Mouse (Mus musculus): ENCODE measurements around the gene Cps1. TPM values are rescaled to one million over a fixed set of nuclear protein-coding genes. Genes with fewer than 3 reads are reported as not detected.

Gene Cps1
- total RNA-seq, 2 experiments from 2014 or later: 0.06 TPM; not detected in 1

DNA sequence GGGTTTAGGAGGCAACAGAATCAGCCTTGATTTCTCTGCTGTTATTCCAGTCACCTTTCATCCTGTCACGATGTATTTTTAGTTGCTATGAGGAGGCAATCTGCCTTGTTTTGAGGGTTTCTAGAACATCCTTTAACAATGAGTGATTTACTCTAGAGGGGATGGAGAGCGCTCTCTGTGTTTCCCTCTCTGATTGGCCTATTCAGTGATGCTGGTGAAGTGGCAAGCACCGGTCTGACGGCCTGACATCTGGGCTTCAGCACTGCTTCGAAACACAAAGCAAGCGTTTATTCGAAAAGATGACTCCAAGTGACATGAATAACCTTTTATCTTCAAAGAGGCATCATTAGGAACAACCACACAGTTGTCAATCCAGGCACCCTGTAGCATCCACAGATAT is 100.8 kb downstream of the Cps1 start:
- intact Hi-C loops (cut with DNase I): no loop called here
- DNase-seq: no peak

DNA sequence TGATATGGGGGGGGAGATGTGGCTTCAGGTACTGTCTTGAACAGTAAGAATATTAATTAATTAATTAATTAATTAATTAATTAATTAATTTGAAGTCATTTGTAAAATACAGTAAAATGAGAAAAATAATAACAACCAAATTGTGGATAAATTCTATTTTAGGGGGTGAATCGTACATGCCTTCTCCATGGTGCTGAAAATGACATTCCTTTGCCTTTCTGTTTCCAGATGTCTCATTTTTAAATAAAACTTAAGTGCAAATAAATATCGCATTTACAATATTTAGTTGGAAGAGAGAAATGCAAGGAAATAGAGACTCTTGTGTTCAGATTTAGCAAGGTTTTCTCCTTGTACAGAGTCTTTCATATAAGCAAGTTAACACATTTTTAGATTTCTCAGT is 112.0 kb downstream of the Cps1 start:
- intact Hi-C loops (cut with DNase I): no loop called here
- DNase-seq: no peak

DNA sequence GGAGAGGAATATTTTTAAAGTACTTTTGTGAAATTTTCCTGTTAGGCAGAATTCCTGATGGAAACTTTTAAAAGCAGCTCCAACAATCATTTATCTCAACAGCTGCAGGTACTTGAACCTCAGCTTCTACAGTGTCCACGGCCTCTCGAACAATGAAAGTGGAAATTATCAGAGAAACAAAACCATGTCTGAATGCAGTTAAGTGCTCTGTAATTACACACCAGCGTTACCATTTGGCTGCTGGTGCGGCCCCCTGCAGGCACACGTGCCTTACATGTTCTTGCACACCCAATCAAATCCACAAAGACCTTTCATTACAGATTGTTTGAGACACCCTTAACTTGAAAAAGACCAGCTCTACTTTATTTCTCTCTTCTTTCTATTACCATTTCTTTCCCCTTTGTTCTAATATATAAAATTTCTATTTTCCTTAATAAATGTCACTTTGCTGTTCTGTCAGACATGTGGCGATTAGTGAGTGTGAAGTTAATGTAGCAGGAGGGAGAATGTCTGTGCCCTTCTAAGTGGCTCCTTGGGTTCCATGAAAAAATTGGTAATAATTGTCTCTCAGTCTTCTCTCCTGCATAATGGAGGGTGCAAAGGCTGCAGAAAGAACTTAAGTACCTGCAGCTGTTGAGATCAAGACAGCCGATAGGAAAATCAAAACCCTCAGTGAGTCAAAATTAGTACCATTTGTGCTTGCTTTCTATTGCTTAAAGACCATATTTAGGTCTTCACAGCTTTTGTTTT is 112.8 kb downstream of the Cps1 start:
- intact Hi-C loops (cut with DNase I): no loop called here
- DNase-seq: no peak

DNA sequence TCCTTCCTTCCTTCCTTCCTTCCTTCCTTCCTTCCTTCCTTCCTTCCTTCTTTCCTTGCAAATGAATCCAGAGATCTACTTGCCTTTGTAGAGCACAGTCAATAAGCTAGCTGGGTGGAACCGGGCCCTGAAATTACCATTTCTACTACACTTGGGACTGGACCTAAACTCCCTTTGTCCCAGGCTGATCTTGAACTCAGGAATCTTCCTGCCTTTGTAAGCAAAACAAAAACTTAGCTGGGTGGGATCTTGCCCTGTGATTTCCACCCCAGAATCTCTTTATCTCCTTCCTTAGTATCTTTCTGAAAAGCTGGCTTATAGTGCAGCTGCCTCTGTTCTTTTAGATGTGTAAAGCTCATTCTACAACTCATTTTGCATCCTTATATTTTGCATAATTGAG is 115.6 kb downstream of the Cps1 start:
- intact Hi-C loops (cut with DNase I): no loop called here
- no peak for DNase-seq

DNA sequence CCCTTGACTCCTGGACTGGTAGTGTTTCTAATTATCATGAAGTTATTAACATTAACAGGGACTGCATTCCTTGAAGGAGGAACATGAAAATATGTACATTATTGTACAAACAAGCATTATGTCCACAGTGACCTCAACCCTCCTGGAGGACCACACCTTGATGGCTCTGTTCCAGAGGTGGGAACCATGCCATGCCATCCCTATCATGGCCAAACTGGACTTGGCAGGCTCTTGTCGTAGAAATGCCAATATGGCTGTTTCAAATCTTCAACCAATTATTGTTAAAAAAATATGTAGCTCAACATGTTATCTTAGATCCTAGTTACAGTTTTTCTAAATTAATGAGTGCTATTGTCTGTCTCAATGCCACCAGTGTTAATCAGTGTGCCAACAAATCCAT is 116.1 kb downstream of the Cps1 start:
- intact Hi-C loops (cut with DNase I): no loop called here
- no peak for DNase-seq

DNA sequence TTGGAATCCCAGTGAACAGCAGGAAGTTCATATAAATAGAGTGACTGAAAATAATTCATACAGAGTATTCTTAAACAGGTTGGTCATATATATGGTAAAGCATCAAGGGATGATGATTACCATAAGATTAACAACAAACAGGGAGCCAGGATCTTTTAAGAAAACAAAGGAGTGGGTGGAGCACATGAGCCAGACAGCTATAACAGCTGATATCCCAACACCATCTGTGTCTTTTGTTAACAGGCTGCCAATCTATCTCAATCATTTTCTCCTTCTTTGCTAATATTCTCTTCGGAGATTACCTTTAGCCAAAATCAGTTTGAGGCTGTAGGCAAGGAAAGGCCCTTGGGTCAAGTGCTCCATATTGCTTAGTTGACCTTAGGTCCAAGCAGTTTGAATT is 142.4 kb downstream of the Cps1 start:
- DNase-seq: no peak
- intact Hi-C loops (cut with DNase I): no loop called here

DNA sequence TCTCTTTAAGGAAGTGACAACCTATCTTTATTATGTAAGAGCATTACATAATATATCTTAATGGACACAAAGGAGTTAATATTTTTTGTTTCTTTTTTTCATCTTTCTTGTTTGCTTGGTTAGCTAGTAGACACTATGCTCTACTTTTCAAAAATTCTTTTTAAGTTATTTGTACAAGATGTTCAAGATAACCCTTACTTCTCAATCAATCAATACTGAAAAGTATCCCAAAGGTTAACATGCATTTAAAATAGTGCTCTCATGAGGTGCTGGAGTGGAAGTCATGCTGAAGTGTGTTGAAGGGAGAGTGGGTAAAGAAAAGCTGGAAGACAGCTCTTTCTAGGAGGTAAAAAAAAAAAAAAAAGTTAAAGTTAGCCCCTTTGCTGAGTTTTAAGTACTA is 145.1 kb downstream of the Cps1 start:
- no peak for DNase-seq
- intact Hi-C loops (cut with DNase I): no loop called here

DNA sequence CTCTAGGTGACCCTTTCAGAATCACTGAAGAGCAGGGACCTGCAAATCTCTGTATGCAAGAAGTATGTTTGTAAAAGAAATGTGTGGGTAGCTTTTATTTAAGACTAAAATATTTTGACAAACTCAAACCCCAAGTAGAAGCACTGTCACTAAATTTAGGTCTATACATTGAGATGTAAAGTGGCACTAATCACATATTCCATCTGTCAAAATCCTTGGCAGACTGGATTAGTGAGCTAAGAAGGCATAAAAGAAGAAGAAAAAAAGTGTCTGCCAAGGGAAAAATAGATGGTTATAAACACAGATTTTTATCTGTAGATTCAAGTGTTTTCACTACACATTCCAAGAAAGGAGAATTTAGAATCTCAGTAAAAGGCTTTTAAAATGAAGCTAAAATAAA is 145.6 kb downstream of the Cps1 start:
- intact Hi-C loops (cut with DNase I): no loop called here
- DNase-seq: no peak

DNA sequence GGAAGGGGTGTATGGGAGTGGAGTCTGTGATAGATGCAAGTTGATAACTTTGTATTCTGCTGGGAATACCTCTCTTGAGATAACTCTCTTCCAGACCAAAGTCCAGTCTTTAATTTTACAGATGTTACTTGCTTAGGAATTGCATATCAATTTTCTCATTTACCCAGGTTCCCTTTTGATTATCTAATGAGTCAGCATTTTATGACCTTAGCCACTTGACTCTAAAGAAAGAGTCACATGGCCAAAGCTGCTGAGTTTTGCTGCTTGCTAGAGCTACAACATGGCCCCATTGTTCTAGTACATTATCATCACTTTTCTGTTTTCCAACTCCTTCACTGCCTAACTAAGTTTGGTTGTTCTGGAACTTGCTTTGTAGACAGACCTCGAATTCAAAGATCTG is 153.4 kb downstream of the Cps1 start:
- no peak for DNase-seq
- intact Hi-C loops (cut with DNase I): no loop called here

Other genes starting within 250 kb of the Cps1 start
- gene Myl1, start 177.6 kb upstream of the Cps1 start, total RNA-seq (2021): 10 to 100 TPM; 30.9 to 39.3 TPM
- 10 to 100 TPM; 36.2 to 38.7 TPM for gene Lancl1, start 84.2 kb upstream of the Cps1 start, total RNA-seq (2021)

Measured in heart, postnatal 36 days (tissue).